Mouse (Mus musculus) liver, adult 2 months (tissue): Measurements from ENCODE around the gene Pank3. TPM values are rescaled to one million over a fixed set of nuclear protein-coding genes. Genes with fewer than 3 reads are reported as not detected.

Source experiments
- DNase-seq: peaks from one replicate; pipeline ENCODE4 v3.0.0-alpha.2; 2011; ENCODE audit warnings: low read depth, low spot score; ENCODE audit errors: extremely low read depth
- H3K27ac ChIP-seq: fragments of 200-500 bp; replicated peaks from 2 replicates; pipeline ENCODE4 v1.5.1; 2012; ENCODE audit warnings: low read depth, mild to moderate bottlenecking, control low read depth, inconsistent platforms, low read length; ENCODE audit not compliant: insufficient read depth
- H3K27me3 ChIP-seq: fragments of 200-500 bp; 2 replicates; pipeline ENCODE4 v1.6.1; 2012; ENCODE audit warnings: mild to moderate bottlenecking, moderate library complexity, low read length, inconsistent platforms; ENCODE audit not compliant: control insufficient read depth, insufficient read depth
- H3K36me3 ChIP-seq: fragments of 200-500 bp; 2 replicates; pipeline ENCODE4 v1.6.1; 2012; ENCODE audit warnings: low read length, inconsistent platforms; ENCODE audit not compliant: control insufficient read depth, insufficient read depth
- H3K4me1 ChIP-seq: fragments of 200-500 bp; 2 replicates; pipeline ENCODE4 v1.6.1; 2011; ENCODE audit warnings: low read length; ENCODE audit not compliant: control insufficient read depth, insufficient read depth
- H3K4me3 ChIP-seq: fragments of 200-500 bp; 2 replicates; pipeline ENCODE4 v1.5.1; 2011; ENCODE audit warnings: low read depth, mild to moderate bottlenecking, control low read depth, low read length, moderate library complexity; ENCODE audit not compliant: insufficient read depth
- H3K79me2 ChIP-seq: fragments of 200-500 bp; 2 replicates; pipeline ENCODE4 v1.6.1; 2012; ENCODE audit warnings: inconsistent platforms, mild to moderate bottlenecking, low read length, moderate library complexity; ENCODE audit not compliant: control insufficient read depth, insufficient read depth
- H3K9ac ChIP-seq: fragments of 200-500 bp; 2 replicates; pipeline ENCODE4 v1.6.1; 2012; ENCODE audit warnings: low read depth, mild to moderate bottlenecking, control low read depth, inconsistent platforms, low read length
- CTCF ChIP-seq: fragments of 200-500 bp; IDR thresholded peaks from 2 replicates; pipeline ENCODE4 v1.5.1; 2011; ENCODE audit warnings: low read depth, low read length, control low read depth
- POLR2A ChIP-seq: fragments of 200-500 bp; IDR thresholded peaks from 2 replicates; pipeline ENCODE4 v1.6.1; 2011; ENCODE audit warnings: low read length, control low read depth; ENCODE audit not compliant: insufficient read depth; ENCODE audit errors: extremely low read depth
- WGBS: fragments of 180-500 bp; shearing (Covaris S2); methylation state at CpG from one replicate; pipeline ENCODE4 v1.1.7; 2018; 5-methylcytosine and 5-hydroxymethylcytosine counted together
- polyA plus RNA-seq: library from polyadenylated mRNA; depleted of rRNA; stranded (reverse); fragments of >200 nt; gene quantifications from 2 replicates; pipeline ENCODE4 v1.2.3, GENCODE M21; 2012
- total RNA-seq: library from RNA; depleted of rRNA; stranded (reverse); fragments of >200 nt; gene quantifications from 2 replicates; pipeline ENCODE4 v1.2.3, GENCODE M21; 2014

The Pank3 gene
- total and polyA plus RNA-seq, 2 experiments, result 5.7 to 58.1 TPM

GRCm38 (mm10) chr11:35754906-35755418 is 14.3 kb upstream of the Pank3 start:
- 65% methylated on average over 4 of the region's 4 CpGs for WGBS
- H3K4me1 ChIP-seq, result peaks cover 6% of the 10 kb centered on the region; the same call in 1 of the 2 replicates
- DNase-seq, result peak; percentile 65

GRCm38 (mm10) chr11:35755546-35755945 is 13.7 kb upstream of the Pank3 start:
- H3K27ac ChIP-seq, result no peak overlapping the region
- no peak for DNase-seq
- H3K36me3 ChIP-seq, result no peaks in the 10 kb centered on the region
- H3K4me3 ChIP-seq, result no peak overlapping the region
- no peaks in the 10 kb centered on the region for H3K27me3 ChIP-seq
- H3K79me2 ChIP-seq, result no peaks in the 10 kb centered on the region
- 0 out of 2 replicates have a peak, but pooled peaks cover 3% of the 10 kb centered on the region for H3K4me1 ChIP-seq
- TF ChIP-seq POLR2A (no peak), CTCF (no peak)
- 76% methylated on average over 6 of the region's 6 CpGs for WGBS
- H3K9ac ChIP-seq, result no peak overlapping the region

More at GRCm38 (mm10) chr11:35754906-35755418, 14.3 kb upstream of the Pank3 start:
- Histone ChIP-seq H3K4me3 (no peak overlapping the region), H3K27ac (no peak overlapping the region), H3K36me3 (no peaks in the 10 kb centered on the region), H3K79me2 (no peaks in the 10 kb centered on the region), H3K9ac (no peak overlapping the region), H3K27me3 (no peaks in the 10 kb centered on the region)
- TF ChIP-seq CTCF (no peak), POLR2A (no peak)

GRCm38 (mm10) chr11:35756411-35757303 is 12.6 kb upstream of the Pank3 start:
- H3K27ac ChIP-seq, result no peak overlapping the region
- WGBS, result 90% methylated on average over 11 of the region's 11 CpGs
- no peaks in the 10 kb centered on the region for H3K36me3 ChIP-seq
- H3K4me3 ChIP-seq, result no peak overlapping the region
- H3K9ac ChIP-seq, result no peak overlapping the region
- H3K27me3 ChIP-seq, result no peaks in the 10 kb centered on the region
- DNase-seq, result no peak
- no peaks in the 10 kb centered on the region for H3K79me2 ChIP-seq
- no peak for TF ChIP-seq CTCF
- no peak for TF ChIP-seq POLR2A
- H3K4me1 ChIP-seq, result no peaks in the 10 kb centered on the region

- Histone ChIP-seq H3K9ac (no peak overlapping the region), H3K4me3 (no peak overlapping the region), H3K79me2 (no peaks in the 10 kb centered on the region), H3K27ac (no peak overlapping the region), H3K36me3 (no peaks in the 10 kb centered on the region), H3K27me3 (no peaks in the 10 kb centered on the region), H3K4me1 (no peaks in the 10 kb centered on the region)
- WGBS, result 83% methylated on average over 7 of the region's 7 CpGs
- TF ChIP-seq CTCF, result no peak
- DNase-seq, result no peak
Measured at GRCm38 (mm10) chr11:35760001-35760626, 9.2 kb upstream of the Pank3 start.

GRCm38 (mm10) chr11:35760627-35761003 is 8.7 kb upstream of the Pank3 start:
- TF ChIP-seq CTCF, result no peak
- TF ChIP-seq POLR2A, result no peak
- Histone ChIP-seq H3K4me3 (no peak overlapping the region), H3K9ac (no peak overlapping the region), H3K79me2 (no peaks in the 10 kb centered on the region), H3K4me1 (no peaks in the 10 kb centered on the region), H3K27me3 (no peaks in the 10 kb centered on the region), H3K36me3 (no peaks in the 10 kb centered on the region), H3K27ac (no peak overlapping the region)
- no peak for DNase-seq
- 91% methylated on average over 4 of the region's 4 CpGs for WGBS

- TF ChIP-seq POLR2A, result no peak
- Histone ChIP-seq H3K27ac (no peak overlapping the region), H3K79me2 (peaks cover 15% of the 10 kb centered on the region; the same call in 1 of the 2 replicates), H3K9ac (no peak overlapping the region), H3K36me3 (no peaks in the 10 kb centered on the region), H3K4me3 (no peak overlapping the region), H3K27me3 (no peaks in the 10 kb centered on the region), H3K4me1 (peaks cover 9% of the 10 kb centered on the region)
- DNase-seq, result no peak
- WGBS, result 87% methylated on average over 5 of the region's 5 CpGs
Measured at GRCm38 (mm10) chr11:35766845-35767244, 2.4 kb upstream of the Pank3 start.
